ENCODE assay signal across 21 mouse cellular contexts in the genomic region with DNA sequence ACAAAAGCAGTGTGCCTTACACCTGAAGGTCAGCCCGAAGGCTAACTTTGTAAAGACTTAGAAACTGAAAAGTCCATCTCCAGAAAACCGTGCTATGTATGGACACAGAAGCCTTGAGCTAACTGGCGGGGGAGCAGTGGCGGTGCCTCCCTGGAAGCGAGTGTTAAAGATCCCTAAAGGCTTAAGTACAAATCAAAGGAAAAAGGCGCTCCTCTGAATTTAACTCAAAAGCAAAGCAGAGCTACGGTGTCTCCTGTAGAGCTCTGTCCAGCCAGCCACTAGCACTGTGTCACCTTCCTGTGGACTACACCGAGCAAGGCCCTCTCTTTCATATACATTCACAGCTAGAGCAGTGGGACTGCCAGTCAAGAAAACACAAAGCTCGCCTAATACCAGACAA.
A peak's percentile ranks its signal among the peaks of the same experiment; 100 is the strongest.
DNase-seq lines count a peak whose midpoint lies in the region; ATAC-seq and TF ChIP-seq lines count a peak whose summit lies in the region.
"Had no signal": no experiment of that assay in that cellular context is flagged by ENCODE, and none has a peak within 500 bp of the region (broad histone marks: within the 10 kb centered on the region; RNA-seq: fewer than 3 reads in every experiment).

No protein-coding gene starts in this region.

- no peak overlapping the region for H3K4me3 ChIP-seq in heart, adult 2 months
- H3K4me3 ChIP-seq in layer of hippocampus, adult 2 months: no peak overlapping the region
- no peak overlapping the region for H3K4me3 ChIP-seq in neural tube, embryonic 13.5 days
- H3K4me3 ChIP-seq: embryonic facial prominence, embryonic 13.5 days; forebrain, embryonic 12.5 days; gastrocnemius, adult 2 months; heart, embryonic 15.5 days; hindbrain, embryonic 12.5 days had no signal

- H3K27me3 ChIP-seq in heart, adult 2 months (ENCODE audit: control insufficient read depth, insufficient read depth, low read length): no peaks in the 10 kb centered on the region
- no peaks in the 10 kb centered on the region for H3K27me3 ChIP-seq in neural tube, embryonic 13.5 days
- H3K27me3 ChIP-seq: embryonic facial prominence, embryonic 13.5 days; forebrain, embryonic 12.5 days; heart, embryonic 15.5 days; hindbrain, embryonic 12.5 days had no signal

- peaks cover 2% of the 10 kb centered on the region; the same call in 1 of the 2 replicates for H3K36me3 ChIP-seq in heart, adult 2 months (ENCODE audit: control insufficient read depth, insufficient read depth, low read length)
- H3K36me3 ChIP-seq in neural tube, embryonic 13.5 days: no peaks in the 10 kb centered on the region
- H3K36me3 ChIP-seq: embryonic facial prominence, embryonic 13.5 days; forebrain, embryonic 12.5 days; heart, embryonic 15.5 days; hindbrain, embryonic 12.5 days had no signal

- 93% methylated on average over 9 of the region's 9 CpGs for WGBS in heart, adult 2 months
- 77% methylated on average over 9 of the region's 9 CpGs for WGBS in neural tube, embryonic 13.5 days

- H3K79me2 ChIP-seq in heart, adult 2 months (replicated peaks; ENCODE audit: control insufficient read depth, insufficient read depth, low read length): no peaks in the 10 kb centered on the region; the same call in 1 of the 2 replicates

- peak; percentile 61 for DNase-seq in heart, adult 11 months
- DNase-seq in heart, adult 2 months: no peak
- DNase-seq in layer of hippocampus, adult 2 months (ENCODE audit: low spot score in 2 of 2): no peak
- no peak for DNase-seq in layer of hippocampus, postnatal 36 days
- no peak for DNase-seq in neural tube, embryonic 10.5 days (ENCODE audit: extremely low spot score, low spot score)
- DNase-seq in brain, embryonic 14.5 days (ENCODE audit: low read depth): peak; percentile 32
- DNase-seq in right cerebral cortex, postnatal 4 days: no peak
- DNase-seq: adrenal gland, postnatal 14 days; cerebellum, adult 18-20 months; cerebellum, adult 9-11 months; cerebellum, postnatal 36 days; gastrocnemius, adult 2 months; gastrocnemius, postnatal 25 days had no signal

- H3K9me3 ChIP-seq in neural tube, embryonic 13.5 days: no peaks in the 10 kb centered on the region
- H3K9me3 ChIP-seq: embryonic facial prominence, embryonic 13.5 days; forebrain, embryonic 12.5 days; heart, embryonic 15.5 days; hindbrain, embryonic 12.5 days had no signal

- H3K4me2 ChIP-seq in neural tube, embryonic 13.5 days: no peak overlapping the region
- H3K4me2 ChIP-seq: embryonic facial prominence, embryonic 13.5 days; forebrain, embryonic 12.5 days; heart, embryonic 11.5 days; heart, embryonic 15.5 days; hindbrain, embryonic 12.5 days had no signal

- no peak for TF ChIP-seq EP300 in heart, adult 2 months (IDR thresholded peaks at IDR 0.05; ENCODE audit: insufficient read depth, low read depth, low read length)

- no peaks in the 10 kb centered on the region for H3K4me1 ChIP-seq in heart, adult 2 months (ENCODE audit: control insufficient read depth, insufficient read depth, low read length)
- no peaks in the 10 kb centered on the region for H3K4me1 ChIP-seq in neural tube, embryonic 13.5 days (replicated peaks)
- H3K4me1 ChIP-seq: embryonic facial prominence, embryonic 13.5 days; hindbrain, embryonic 12.5 days had no signal

- no peak for TF ChIP-seq POLR2A in heart, adult 2 months (IDR thresholded peaks at IDR 0.05; ENCODE audit: insufficient read depth, low read depth, low read length)
- TF ChIP-seq POLR2A in brain, embryonic 14.5 days (IDR thresholded peaks at IDR 0.05; ENCODE audit: borderline replicate concordance, extremely low read depth, insufficient read depth, insufficient read length, poor library complexity, severe bottlenecking): no peak

- H3K9ac ChIP-seq in heart, adult 2 months (ENCODE audit: low read depth, low read length): no peak overlapping the region
- H3K9ac ChIP-seq in neural tube, embryonic 13.5 days: no peak overlapping the region
- H3K9ac ChIP-seq: embryonic facial prominence, embryonic 13.5 days; forebrain, embryonic 12.5 days; heart, embryonic 15.5 days; hindbrain, embryonic 12.5 days had no signal

- ATAC-seq in neural tube, embryonic 13.5 days (ENCODE audit: low read depth): no peak
- ATAC-seq: activated CD4-positive, CD25-positive, alpha-beta regulatory T cell, adult 4 months; hindbrain, embryonic 16.5 days had no signal

- intact Hi-C loops in heart, adult 2 months (cut with DNase I): no loop called here

- no peak for TF ChIP-seq CTCF in heart, adult 2 months (IDR thresholded peaks at IDR 0.05)
- TF ChIP-seq CTCF in layer of hippocampus, adult 2 months (conservative IDR thresholded peaks at IDR 0.05): no peak
- TF ChIP-seq CTCF in brain, embryonic 14.5 days (IDR thresholded peaks at IDR 0.05; ENCODE audit: borderline replicate concordance, extremely low read depth, insufficient read depth, insufficient read length): no peak

- H3K27ac ChIP-seq in heart, adult 2 months: no peak overlapping the region
- peak overlapping the region; percentile 24; the same call in 1 of the 2 replicates for H3K27ac ChIP-seq in layer of hippocampus, adult 2 months
- 0 out of 2 replicates have a peak overlapping the region, but pooled peaks have one; percentile 20 for H3K27ac ChIP-seq in neural tube, embryonic 13.5 days (replicated peaks)
- H3K27ac ChIP-seq: embryonic facial prominence, embryonic 13.5 days; forebrain, embryonic 12.5 days; gastrocnemius, adult 2 months; heart, embryonic 15.5 days; hindbrain, embryonic 12.5 days had no signal

Comparison
In these comparisons a context has a peak if more than half of its experiments do, and no peak if none do; other contexts are left out.
1. DNase-seq: peak in heart, adult 11 months (single experiment) and brain, embryonic 14.5 days (single experiment); none in heart, adult 2 months (0 of 2), layer of hippocampus, adult 2 months (0 of 2), layer of hippocampus, postnatal 36 days (0 of 2), neural tube, embryonic 10.5 days (single experiment) and right cerebral cortex, postnatal 4 days (single experiment).